Mouse (Mus musculus): ENCODE results near the gene Zfp697. TPM values are rescaled to one million over a fixed set of nuclear protein-coding genes. Genes with fewer than 3 reads are reported as not detected.
A peak's percentile ranks its signal among the peaks of the same experiment; 100 is the strongest.
"Not testable (repeated sequence)": the region's sequence is repeated elsewhere in the genome, so short reads cannot be mapped to it uniquely, and the experiment has no call there.

Gene Zfp697
- polyA plus RNA-seq, 1 experiment from 2014 or later = 2.1 TPM

GRCm38 (mm10) chr3:98613963-98614362 lies 231.7 kb downstream of the Zfp697 start:
- no peaks in the 10 kb centered on the region for H3K9me3 ChIP-seq (replicated peaks; ENCODE audit: control insufficient read depth, low read length)
- ATAC-seq (ENCODE audit: low read depth) = no peak

GRCm38 (mm10) chr3:98614406-98614927 lies 232.2 kb downstream of the Zfp697 start:
- H3K9me3 ChIP-seq (replicated peaks; ENCODE audit: control insufficient read depth, low read length); H3K36me3 ChIP-seq (ENCODE audit: control insufficient read depth, insufficient read depth); ATAC-seq (ENCODE audit: low read depth); H3K9ac ChIP-seq (ENCODE audit: low read depth, low read length); H3K4me3 ChIP-seq (ENCODE audit: low read depth, low read length); H3K27me3 ChIP-seq (ENCODE audit: control insufficient read depth, insufficient read depth, low read depth, low read length); H3K4me1 ChIP-seq (ENCODE audit: control insufficient read depth, low read depth, low read length); H3K27ac ChIP-seq (ENCODE audit: low read length); H3K4me2 ChIP-seq (ENCODE audit: low read depth, low read length): not testable (repeated sequence)
- WGBS (ENCODE audit: insufficient replicate concordance) = 51% methylated on average over 2 of the region's 2 CpGs

More at GRCm38 (mm10) chr3:98613963-98614362, 231.7 kb downstream of the Zfp697 start:
- Histone ChIP-seq H3K27me3 (ENCODE audit: control insufficient read depth, insufficient read depth, low read depth, low read length) (no peaks in the 10 kb centered on the region), H3K4me1 (ENCODE audit: control insufficient read depth, low read depth, low read length) (no peaks in the 10 kb centered on the region), H3K9ac (ENCODE audit: low read depth, low read length) (no peak overlapping the region), H3K4me2 (ENCODE audit: low read depth, low read length) (no peak overlapping the region), H3K36me3 (ENCODE audit: control insufficient read depth, insufficient read depth) (no peaks in the 10 kb centered on the region), H3K4me3 (ENCODE audit: low read depth, low read length) (no peak overlapping the region), H3K27ac (ENCODE audit: low read length) (no peak overlapping the region)

- not testable (repeated sequence) for H3K27ac ChIP-seq (ENCODE audit: low read length); H3K4me2 ChIP-seq (ENCODE audit: low read depth, low read length); H3K27me3 ChIP-seq (ENCODE audit: control insufficient read depth, insufficient read depth, low read depth, low read length); H3K9me3 ChIP-seq (replicated peaks; ENCODE audit: control insufficient read depth, low read length); H3K4me3 ChIP-seq (ENCODE audit: low read depth, low read length); H3K9ac ChIP-seq (ENCODE audit: low read depth, low read length); ATAC-seq (ENCODE audit: low read depth); H3K4me1 ChIP-seq (ENCODE audit: control insufficient read depth, low read depth, low read length); H3K36me3 ChIP-seq (ENCODE audit: control insufficient read depth, insufficient read depth)
- WGBS (ENCODE audit: insufficient replicate concordance) = 10% methylated on average over 2 of the region's 2 CpGs
Observed at GRCm38 (mm10) chr3:98616244-98616643, 234.0 kb downstream of the Zfp697 start.

GRCm38 (mm10) chr3:98616786-98617185 lies 234.5 kb downstream of the Zfp697 start:
- H3K36me3 ChIP-seq (ENCODE audit: control insufficient read depth, insufficient read depth); ATAC-seq (ENCODE audit: low read depth): not testable (repeated sequence)

GRCm38 (mm10) chr3:98629633-98630032 lies 247.4 kb downstream of the Zfp697 start:
- no peaks in the 10 kb centered on the region for H3K36me3 ChIP-seq (ENCODE audit: control insufficient read depth, insufficient read depth)
- peak; percentile 67 for ATAC-seq (ENCODE audit: low read depth)
- H3K4me3 ChIP-seq (ENCODE audit: low read depth, low read length) = no peak overlapping the region
- no peaks in the 10 kb centered on the region for H3K9me3 ChIP-seq (replicated peaks; ENCODE audit: control insufficient read depth, low read length)
- no peak overlapping the region; the same call in 1 of the 2 replicates for H3K27ac ChIP-seq (ENCODE audit: low read length)
- no peak overlapping the region for H3K4me2 ChIP-seq (ENCODE audit: low read depth, low read length)
- WGBS (ENCODE audit: insufficient replicate concordance) = 49% methylated on average over 3 of the region's 3 CpGs
- no peaks in the 10 kb centered on the region for H3K27me3 ChIP-seq (ENCODE audit: control insufficient read depth, insufficient read depth, low read depth, low read length)
- no peaks in the 10 kb centered on the region for H3K4me1 ChIP-seq (ENCODE audit: control insufficient read depth, low read depth, low read length)
- H3K9ac ChIP-seq (ENCODE audit: low read depth, low read length) = no peak overlapping the region

More at GRCm38 (mm10) chr3:98616786-98617185, 234.5 kb downstream of the Zfp697 start:
- not testable (repeated sequence) for H3K4me3 ChIP-seq (ENCODE audit: low read depth, low read length); H3K4me1 ChIP-seq (ENCODE audit: control insufficient read depth, low read depth, low read length); H3K27ac ChIP-seq (ENCODE audit: low read length); H3K9me3 ChIP-seq (replicated peaks; ENCODE audit: control insufficient read depth, low read length); H3K27me3 ChIP-seq (ENCODE audit: control insufficient read depth, insufficient read depth, low read depth, low read length); H3K9ac ChIP-seq (ENCODE audit: low read depth, low read length); H3K4me2 ChIP-seq (ENCODE audit: low read depth, low read length)
- 45% methylated on average over 1 of the region's 1 CpGs for WGBS (ENCODE audit: insufficient replicate concordance)

- Histone ChIP-seq H3K9me3 (replicated peaks; ENCODE audit: control insufficient read depth, low read length) (no peaks in the 10 kb centered on the region), H3K36me3 (ENCODE audit: control insufficient read depth, insufficient read depth) (no peaks in the 10 kb centered on the region), H3K4me2 (ENCODE audit: low read depth, low read length) (no peak within 1 kb of the TSS), H3K4me3 (ENCODE audit: low read depth, low read length) (no peak within 1 kb of the TSS), H3K27ac (ENCODE audit: low read length) (peak within 1 kb of the TSS; percentile 38; the same call in 1 of the 2 replicates), H3K9ac (ENCODE audit: low read depth, low read length) (no peak within 1 kb of the TSS), H3K27me3 (ENCODE audit: control insufficient read depth, insufficient read depth, low read depth, low read length) (no peaks in the 10 kb centered on the region), H3K4me1 (ENCODE audit: control insufficient read depth, low read depth, low read length) (no peaks in the 10 kb centered on the region)
- ATAC-seq (ENCODE audit: low read depth) = no peak
Observed at GRCm38 (mm10) chr3:98630152-98630551, 247.9 kb downstream of the Zfp697 start, which contains the start of gene Hsd3b5. Gene Hsd3b5, minus strand, starts transcription at chr3:98630252.

- H3K4me3 ChIP-seq (ENCODE audit: low read depth, low read length) = no peak overlapping the region
- H3K9me3 ChIP-seq (replicated peaks; ENCODE audit: control insufficient read depth, low read length) = no peaks in the 10 kb centered on the region
- 47% methylated on average over 1 of the region's 1 CpGs for WGBS (ENCODE audit: insufficient replicate concordance)
- peak; percentile 63 for ATAC-seq (ENCODE audit: low read depth)
- no peak overlapping the region for H3K4me2 ChIP-seq (ENCODE audit: low read depth, low read length)
- no peak overlapping the region for H3K27ac ChIP-seq (ENCODE audit: low read length)
- no peaks in the 10 kb centered on the region for H3K36me3 ChIP-seq (ENCODE audit: control insufficient read depth, insufficient read depth)
- H3K9ac ChIP-seq (ENCODE audit: low read depth, low read length) = no peak overlapping the region
- no peaks in the 10 kb centered on the region for H3K4me1 ChIP-seq (ENCODE audit: control insufficient read depth, low read depth, low read length)
- H3K27me3 ChIP-seq (ENCODE audit: control insufficient read depth, insufficient read depth, low read depth, low read length) = no peaks in the 10 kb centered on the region
Observed at GRCm38 (mm10) chr3:98635145-98635544, 252.9 kb downstream of the Zfp697 start.

- no peak overlapping the region for H3K9ac ChIP-seq (ENCODE audit: low read depth, low read length)
- ATAC-seq (ENCODE audit: low read depth) = no peak
- H3K27me3 ChIP-seq (ENCODE audit: control insufficient read depth, insufficient read depth, low read depth, low read length) = no peaks in the 10 kb centered on the region
- no peaks in the 10 kb centered on the region for H3K36me3 ChIP-seq (ENCODE audit: control insufficient read depth, insufficient read depth)
- H3K9me3 ChIP-seq (replicated peaks; ENCODE audit: control insufficient read depth, low read length) = no peaks in the 10 kb centered on the region
- no peak overlapping the region for H3K27ac ChIP-seq (ENCODE audit: low read length)
- no peak overlapping the region for H3K4me2 ChIP-seq (ENCODE audit: low read depth, low read length)
- no peaks in the 10 kb centered on the region for H3K4me1 ChIP-seq (ENCODE audit: control insufficient read depth, low read depth, low read length)
- H3K4me3 ChIP-seq (ENCODE audit: low read depth, low read length) = no peak overlapping the region
Observed at GRCm38 (mm10) chr3:98680786-98681185, 298.5 kb downstream of the Zfp697 start.

- Histone ChIP-seq H3K4me2 (ENCODE audit: low read depth, low read length) (no peak overlapping the region), H3K4me3 (ENCODE audit: low read depth, low read length) (no peak overlapping the region), H3K36me3 (ENCODE audit: control insufficient read depth, insufficient read depth) (no peaks in the 10 kb centered on the region), H3K9me3 (replicated peaks; ENCODE audit: control insufficient read depth, low read length) (no peaks in the 10 kb centered on the region), H3K4me1 (ENCODE audit: control insufficient read depth, low read depth, low read length) (no peaks in the 10 kb centered on the region), H3K27me3 (ENCODE audit: control insufficient read depth, insufficient read depth, low read depth, low read length) (no peaks in the 10 kb centered on the region), H3K9ac (ENCODE audit: low read depth, low read length) (no peak overlapping the region), H3K27ac (ENCODE audit: low read length) (no peak overlapping the region)
- WGBS (ENCODE audit: insufficient replicate concordance) = 54% methylated on average over 1 of the region's 1 CpGs
- ATAC-seq (ENCODE audit: low read depth) = no peak
Observed at GRCm38 (mm10) chr3:98682401-98682800, 300.1 kb downstream of the Zfp697 start.

All from liver, embryonic 16.5 days (tissue).